17 mouse cellular contexts compared by ENCODE assay signal in genomic region chr9:105834799-105835198, GRCm38 (mm10). TPM values are rescaled to one million over a fixed set of nuclear protein-coding genes. Genes with fewer than 3 reads are reported as not detected.
A peak's percentile ranks its signal among the peaks of the same experiment; 100 is the strongest.
DNase-seq lines count a peak whose midpoint lies in the region; ATAC-seq and TF ChIP-seq lines count a peak whose summit lies in the region.
"Had no signal": no experiment of that assay in that cellular context is flagged by ENCODE, and none has a peak within 500 bp of the region (broad histone marks: within the 10 kb centered on the region; RNA-seq: fewer than 3 reads in every experiment).

No protein-coding gene starts in this region.

- in situ Hi-C loops in CH12.LX (cut with MboI; ENCODE audit: low pct_ligation_motif_present, low pct_unique_long_range_greater_than_20kb, low sequenced_read_pairs) = no loop called here

- H3K4me1 ChIP-seq in embryonic facial prominence, embryonic 11.5 days (ENCODE audit: control insufficient read depth, insufficient read depth, low read length) = no peaks in the 10 kb centered on the region
- peaks cover 6% of the 10 kb centered on the region; the same call in 1 of the 2 replicates for H3K4me1 ChIP-seq in embryonic facial prominence, embryonic 10.5 days
- peaks cover 11% of the 10 kb centered on the region for H3K4me1 ChIP-seq in heart, embryonic 16.5 days (ENCODE audit: control insufficient read depth, insufficient read depth, low read length)
- peaks cover 5 to 11% of the 10 kb centered on the region in 2 experiments for H3K4me1 ChIP-seq in CH12.LX (ENCODE audit: control insufficient read depth in 1 of 2, insufficient read depth in 2 of 2)
- H3K4me1 ChIP-seq: neural tube, embryonic 12.5 days had no signal

- intact Hi-C loops in left cerebral cortex, postnatal 14 days (cut with DNase I) = no loop called here

- peak; percentile 37 for DNase-seq in embryonic facial prominence, embryonic 11.5 days (ENCODE audit: low spot score)
- no peak for DNase-seq in embryonic facial prominence, embryonic 10.5 days (ENCODE audit: low spot score)
- DNase-seq in heart, adult 18-20 months = no peak
- DNase-seq in layer of hippocampus, adult 2 months (ENCODE audit: low spot score in 2 of 2) = no peak
- DNase-seq in layer of hippocampus, postnatal 10 days (ENCODE audit: low spot score in 2 of 2) = no peak
- DNase-seq in CH12.LX (ENCODE audit: extremely low read depth) = peak; percentile 21
- DNase-seq in left cerebral cortex, postnatal 14 days (ENCODE audit: low spot score in 2 of 2) = no peak
- DNase-seq: adrenal gland, postnatal 25 days; cerebellum, adult 9-11 months; lung, adult 18-20 months; thymus, adult 18-20 months had no signal

- TF ChIP-seq EP300 in CH12.LX (IDR thresholded peaks at IDR 0.05; ENCODE audit: low read length) = no peak

- H3K4me2 ChIP-seq in embryonic facial prominence, embryonic 11.5 days (ENCODE audit: low read depth, low read length) = no peak overlapping the region
- H3K4me2 ChIP-seq in heart, embryonic 16.5 days (ENCODE audit: low read depth, low read length) = peak overlapping the region; percentile 34; the same call in 1 of the 2 replicates
- H3K4me2 ChIP-seq in CH12.LX (ENCODE audit: insufficient read depth, low read depth, poor library complexity, severe bottlenecking) = peak overlapping the region; percentile 92; the same call in 1 of the 2 replicates
- H3K4me2 ChIP-seq: embryonic facial prominence, embryonic 13.5 days; hindbrain, embryonic 15.5 days; neural tube, embryonic 12.5 days had no signal

- no peaks in the 10 kb centered on the region for H3K79me2 ChIP-seq in CH12.LX (replicated peaks; ENCODE audit: control insufficient read depth, extremely low read depth, insufficient read depth, poor library complexity, severe bottlenecking)

- no peak overlapping the region for H3K9ac ChIP-seq in embryonic facial prominence, embryonic 11.5 days (replicated peaks; ENCODE audit: low read length)
- H3K9ac ChIP-seq in heart, embryonic 16.5 days (ENCODE audit: low read length) = no peak overlapping the region
- H3K9ac ChIP-seq in CH12.LX (ENCODE audit: insufficient read depth, low read depth) = no peak overlapping the region
- H3K9ac ChIP-seq: embryonic facial prominence, embryonic 13.5 days; hindbrain, embryonic 15.5 days; neural tube, embryonic 12.5 days had no signal

- H3K27ac ChIP-seq in embryonic facial prominence, embryonic 11.5 days (replicated peaks; ENCODE audit: low read depth, low read length) = no peak overlapping the region
- no peak overlapping the region for H3K27ac ChIP-seq in embryonic facial prominence, embryonic 10.5 days (replicated peaks)
- H3K27ac ChIP-seq in heart, embryonic 16.5 days (ENCODE audit: low read length) = peak overlapping the region; percentile 79
- H3K27ac ChIP-seq in layer of hippocampus, adult 2 months = no peak overlapping the region
- H3K27ac ChIP-seq in CH12.LX (ENCODE audit: insufficient read depth, low read depth) = no peak overlapping the region
- H3K27ac ChIP-seq: embryonic facial prominence, embryonic 13.5 days; hindbrain, embryonic 15.5 days; neural tube, embryonic 12.5 days had no signal

- no peaks in the 10 kb centered on the region for H3K27me3 ChIP-seq in embryonic facial prominence, embryonic 11.5 days (ENCODE audit: control insufficient read depth, insufficient read depth, low read length)
- no peaks in the 10 kb centered on the region for H3K27me3 ChIP-seq in embryonic facial prominence, embryonic 10.5 days (replicated peaks; ENCODE audit: low read depth, poor library complexity, severe bottlenecking)
- no peaks in the 10 kb centered on the region for H3K27me3 ChIP-seq in heart, embryonic 16.5 days (ENCODE audit: control insufficient read depth, insufficient read depth, low read length)
- H3K27me3 ChIP-seq in CH12.LX (replicated peaks) = peaks cover 18% of the 10 kb centered on the region
- H3K27me3 ChIP-seq: embryonic facial prominence, embryonic 13.5 days; hindbrain, embryonic 15.5 days; neural tube, embryonic 12.5 days had no signal

- peak; percentile 57 for TF ChIP-seq CTCF in layer of hippocampus, adult 2 months (conservative IDR thresholded peaks at IDR 0.05)
- peak in 1 of 2 experiments; percentile 54; a peak in 2 of 4 replicates for TF ChIP-seq CTCF in CH12.LX (conservative IDR thresholded peaks at IDR 0.05 in 1 of 2, IDR thresholded peaks at IDR 0.05 in 1 of 2; ENCODE audit: low read depth in 2 of 2, low read length in 2 of 2)

- 40% methylated on average over 4 of the region's 4 CpGs for WGBS in embryonic facial prominence, embryonic 11.5 days
- WGBS in embryonic facial prominence, embryonic 10.5 days = 60% methylated on average over 4 of the region's 4 CpGs
- 56% methylated on average over 4 of the region's 4 CpGs for WGBS in heart, embryonic 16.5 days

- ATAC-seq in embryonic facial prominence, embryonic 11.5 days (replicated peaks; ENCODE audit: insufficient number of reproducible peaks, low FRiP score, low TSS enrichment, low read depth) = no peak
- ATAC-seq in heart, embryonic 16.5 days (replicated peaks; ENCODE audit: extremely low read depth, insufficient read depth, low FRiP score) = no peak
- ATAC-seq: activated CD4-positive, CD25-positive, alpha-beta regulatory T cell, adult 4 months had no signal

- no peaks in the 10 kb centered on the region for H3K36me3 ChIP-seq in embryonic facial prominence, embryonic 11.5 days (replicated peaks; ENCODE audit: control insufficient read depth, insufficient read depth, low read depth, low read length)
- H3K36me3 ChIP-seq in embryonic facial prominence, embryonic 10.5 days (replicated peaks) = no peaks in the 10 kb centered on the region
- H3K36me3 ChIP-seq in heart, embryonic 16.5 days (ENCODE audit: control insufficient read depth, insufficient read depth) = no peaks in the 10 kb centered on the region
- H3K36me3 ChIP-seq in CH12.LX (replicated peaks in 1 of 2; ENCODE audit: control insufficient read depth in 1 of 2, insufficient read depth in 1 of 2, low read length in 1 of 2) = no peaks in the 10 kb centered on the region
- H3K36me3 ChIP-seq: embryonic facial prominence, embryonic 13.5 days; hindbrain, embryonic 15.5 days; neural tube, embryonic 12.5 days had no signal

- no peaks in the 10 kb centered on the region for H3K9me3 ChIP-seq in embryonic facial prominence, embryonic 11.5 days (replicated peaks; ENCODE audit: control insufficient read depth, low read length)
- H3K9me3 ChIP-seq in embryonic facial prominence, embryonic 10.5 days = no peaks in the 10 kb centered on the region
- no peaks in the 10 kb centered on the region for H3K9me3 ChIP-seq in heart, embryonic 16.5 days (replicated peaks; ENCODE audit: control insufficient read depth, low read length)
- H3K9me3 ChIP-seq in CH12.LX (replicated peaks; ENCODE audit: low read length) = no peaks in the 10 kb centered on the region
- H3K9me3 ChIP-seq: embryonic facial prominence, embryonic 13.5 days; hindbrain, embryonic 15.5 days; neural tube, embryonic 12.5 days had no signal

- no peak overlapping the region for H3K4me3 ChIP-seq in embryonic facial prominence, embryonic 11.5 days (ENCODE audit: low read depth, low read length)
- H3K4me3 ChIP-seq in embryonic facial prominence, embryonic 10.5 days = no peak overlapping the region
- no peak overlapping the region for H3K4me3 ChIP-seq in heart, embryonic 16.5 days (ENCODE audit: low read length)
- H3K4me3 ChIP-seq in layer of hippocampus, adult 2 months = no peak overlapping the region
- H3K4me3 ChIP-seq in CH12.LX (replicated peaks in 1 of 3; ENCODE audit: low read depth in 2 of 3, low read length in 2 of 3, poor library complexity in 1 of 3) = no peak overlapping the region
- H3K4me3 ChIP-seq: embryonic facial prominence, embryonic 13.5 days; hindbrain, embryonic 15.5 days; neural tube, embryonic 12.5 days had no signal

- TF ChIP-seq POLR2A in CH12.LX (IDR thresholded peaks at IDR 0.05; ENCODE audit: low read depth, low read length) = no peak

- dilution Hi-C loops in CH12.LX (cut with MboI; ENCODE audit: extremely low pct_ligation_motif_present, extremely low pct_unique_long_range_greater_than_20kb, low sequenced_read_pairs) = no loop called here

- no peak; the same call in none of the 2 replicates for TF ChIP-seq RAD21 in CH12.LX (IDR thresholded peaks at IDR 0.05; ENCODE audit: low read depth, low read length)

TF ChIP-seq in CH12.LX, 34 proteins besides CTCF, POLR2A, EP300 and RAD21:
- TF ChIP-seq NELFE (IDR thresholded peaks at IDR 0.05; ENCODE audit: low read depth, low read length) (no peak), ZNF384 (IDR thresholded peaks at IDR 0.05; ENCODE audit: low read depth, low read length) (no peak), MAFK (IDR thresholded peaks at IDR 0.05; ENCODE audit: insufficient replicate concordance, low read length) (no peak), ELF1 (IDR thresholded peaks at IDR 0.05; ENCODE audit: low read depth, low read length) (no peak), NRF1 (IDR thresholded peaks at IDR 0.05; ENCODE audit: low read depth, low read length) (no peak), JUND (conservative IDR thresholded peaks at IDR 0.05; ENCODE audit: low read depth, low read length) (no peak), MAX (IDR thresholded peaks at IDR 0.05; ENCODE audit: low read length) (no peak), SMC3 (IDR thresholded peaks at IDR 0.05; ENCODE audit: low read depth, low read length) (no peak), IRF4 (IDR thresholded peaks at IDR 0.05; ENCODE audit: low read depth, low read length) (no peak), TBP (conservative IDR thresholded peaks at IDR 0.05; ENCODE audit: low read depth, low read length) (no peak)

RNA-seq across cellular contexts. Expression of gene Col6a6, which starts 6.8 kb away (rescaled TPM):
- 0.13 and 0.14 TPM in 2 replicates for polyA plus RNA-seq in embryonic facial prominence, embryonic 11.5 days (2014; fragmentation: Nextera tagmentation; extraction: Ambion mirVana)
- 0.06 and 0.11 TPM in 2 replicates for polyA plus RNA-seq in embryonic facial prominence, embryonic 10.5 days (2016; fragmentation: Nextera tagmentation; extraction: Ambion mirVana)
- 3.1 and 3.5 TPM in 2 replicates for polyA plus RNA-seq in heart, embryonic 16.5 days (2015; fragmentation: Nextera tagmentation; extraction: Ambion mirVana)
- 1 to 10 TPM; 2.8 to 3.5 TPM for total RNA-seq in heart, adult 18-20 months (2021)
- under 1 TPM; 0.34 to 0.44 TPM for total RNA-seq in layer of hippocampus, adult 2 months (2021)
- under 1 TPM; 0.54 to 0.75 TPM for total RNA-seq in layer of hippocampus, postnatal 10 days (2021)
- not detected in 2 replicates for total RNA-seq in CH12.LX (2012; rRNA removed)
- total RNA-seq in CH12.LX (2014; rRNA removed) = not detected in 2 replicates
- not detected in 2 replicates for polyA plus RNA-seq in CH12.LX (2012; ENCODE audit: insufficient read length, low read depth)
- total RNA-seq in left cerebral cortex, postnatal 14 days (2021) = under 1 TPM; 0.49 to 0.51 TPM
- total RNA-seq: megakaryocyte progenitor cell, adult 5-6 weeks had no signal
- polyA plus RNA-seq: activated CD4-positive, CD25-positive, alpha-beta regulatory T cell, adult 4 months had no signal

Comparison
In these comparisons a context has a peak if more than half of its experiments do, and no peak if none do; other contexts are left out.
1. DNase-seq: peak in embryonic facial prominence, embryonic 11.5 days (single experiment) and CH12.LX (single experiment); none in embryonic facial prominence, embryonic 10.5 days (single experiment), heart, adult 18-20 months (0 of 2), layer of hippocampus, adult 2 months (0 of 2), layer of hippocampus, postnatal 10 days (0 of 2) and left cerebral cortex, postnatal 14 days (0 of 2).